Mouse (Mus musculus) lung, postnatal 0 days (tissue): Measurements from ENCODE around the gene Tuba1c.

Experiments used
- CTCF ChIP-seq: IDR thresholded peaks from 2 replicates; pipeline ENCODE4 v1.5.1; 2016; ENCODE audit warnings: antibody characterized with exemption, mild to moderate bottlenecking
- EP300 ChIP-seq: IDR thresholded peaks from 2 replicates; pipeline ENCODE4 v1.6.1; 2016; ENCODE audit warnings: antibody characterized with exemption, mild to moderate bottlenecking, control low read depth

GRCm38 (mm10) chr15:98998775-98999157 is 30.9 kb upstream of the Tuba1c start:
- no peak for TF ChIP-seq EP300
- TF ChIP-seq CTCF: no peak
